Mouse (Mus musculus): ENCODE measurements around the gene Tas2r113. TPM values are rescaled to one million over a fixed set of nuclear protein-coding genes. Genes with fewer than 3 reads are reported as not detected.
"Not testable (repeated sequence)": the region's sequence is repeated elsewhere in the genome, so short reads cannot be mapped to it uniquely, and the experiment has no call there.

Gene Tas2r113
- polyA plus RNA-seq (2014; fragmentation: Nextera tagmentation; extraction: Ambion mirVana), result not detected in 2 replicates

- no peak for ATAC-seq (ENCODE audit: insufficient read depth)
Measured at GRCm38 (mm10) chr6:132892711-132893110, at the start of gene Tas2r113. Tas2r113 (plus strand) TSS chr6:132893011.

DNA sequence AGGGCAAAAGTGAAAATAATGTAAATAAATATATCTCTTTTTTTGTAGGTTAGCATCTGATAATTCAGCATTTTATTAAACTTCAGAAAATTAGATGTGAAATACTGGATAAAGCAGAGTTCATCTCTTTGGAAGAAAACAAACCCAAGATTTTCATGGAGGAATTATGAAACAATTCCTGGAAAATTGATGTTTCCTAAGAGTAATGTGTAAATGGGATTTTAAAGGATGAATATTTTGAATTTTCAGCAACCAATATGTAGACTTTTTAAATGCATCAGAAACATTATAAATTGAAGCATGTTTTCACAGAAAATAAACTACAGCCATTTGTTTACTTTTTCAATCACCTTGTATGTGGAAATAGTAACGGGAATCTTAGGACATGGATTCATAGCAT lies 46.0 kb upstream of the Tas2r113 start, which contains the start of gene Tas2r123:
TSS of gene Tas2r123 (plus strand) at position 301 of the 400 bp plus-strand sequence.
- no peaks in the 10 kb centered on the region for H3K36me3 ChIP-seq (ENCODE audit: insufficient read depth)
- no peaks in the 10 kb centered on the region for H3K27me3 ChIP-seq (ENCODE audit: insufficient read depth, low read length)
- H3K4me2 ChIP-seq, result no peak within 1 kb of the TSS
- TF ChIP-seq CTCF (IDR thresholded peaks at IDR 0.05; ENCODE audit: low read depth), result no peak
- H3K9me3 ChIP-seq (ENCODE audit: low read depth, low read length), result no peaks in the 10 kb centered on the region
- no peaks in the 10 kb centered on the region for H3K4me1 ChIP-seq (ENCODE audit: insufficient read depth)
- H3K4me3 ChIP-seq (ENCODE audit: low read depth, low read length), result no peak within 1 kb of the TSS
- 67% methylated on average over 1 of the region's 1 CpGs for WGBS
- ATAC-seq (ENCODE audit: insufficient read depth) (no peak), DNase-seq (no peak)
- H3K9ac ChIP-seq, result no peak within 1 kb of the TSS
- no peak within 1 kb of the TSS for H3K27ac ChIP-seq (ENCODE audit: low read depth)

More at GRCm38 (mm10) chr6:132892711-132893110, at the start of gene Tas2r113:
- no peaks in the 10 kb centered on the region for H3K27me3 ChIP-seq (ENCODE audit: insufficient read depth, low read length)
- DNase-seq, result no peak
- no peaks in the 10 kb centered on the region for H3K9me3 ChIP-seq (ENCODE audit: low read depth, low read length)
- no peak within 1 kb of the TSS for H3K9ac ChIP-seq
- H3K4me2 ChIP-seq, result no peak within 1 kb of the TSS
- H3K36me3 ChIP-seq (ENCODE audit: insufficient read depth), result no peaks in the 10 kb centered on the region
- H3K4me1 ChIP-seq (ENCODE audit: insufficient read depth), result no peaks in the 10 kb centered on the region
- no peak within 1 kb of the TSS for H3K27ac ChIP-seq (ENCODE audit: low read depth)
- 64% methylated on average over 1 of the region's 1 CpGs for WGBS
- no peak within 1 kb of the TSS for H3K4me3 ChIP-seq (ENCODE audit: low read depth, low read length)
- TF ChIP-seq CTCF (IDR thresholded peaks at IDR 0.05; ENCODE audit: low read depth), result no peak

DNA sequence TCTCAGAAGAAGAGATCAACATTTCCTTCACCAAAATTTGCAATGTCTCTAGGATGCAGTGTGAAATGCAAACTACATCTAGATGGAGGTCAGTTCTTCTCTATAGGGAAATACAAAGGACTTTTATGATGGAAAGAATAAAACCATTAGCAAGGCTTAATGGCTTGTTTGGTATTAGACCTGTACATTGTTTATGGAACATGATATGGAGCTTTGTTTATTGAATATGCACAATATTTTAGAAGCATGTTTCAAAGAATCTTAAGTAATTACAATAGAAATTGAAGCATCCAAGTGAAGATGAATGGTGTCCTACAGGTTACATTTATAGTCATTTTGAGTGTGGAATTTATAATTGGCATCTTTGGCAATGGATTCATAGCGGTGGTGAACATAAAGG lies 37.7 kb upstream of the Tas2r113 start, which contains the start of gene Tas2r116:
TSS of gene Tas2r116 (plus strand) at position 301 of the 400 bp plus-strand sequence.
- 58% methylated on average over 1 of the region's 1 CpGs for WGBS
- ATAC-seq (ENCODE audit: insufficient read depth) (no peak), DNase-seq (no peak)
- H3K27me3 ChIP-seq (ENCODE audit: insufficient read depth, low read length), result no peaks in the 10 kb centered on the region
- no peak within 1 kb of the TSS for H3K9ac ChIP-seq
- H3K9me3 ChIP-seq (ENCODE audit: low read depth, low read length), result no peaks in the 10 kb centered on the region
- H3K4me1 ChIP-seq (ENCODE audit: insufficient read depth), result no peaks in the 10 kb centered on the region
- H3K27ac ChIP-seq (ENCODE audit: low read depth), result no peak within 1 kb of the TSS
- H3K4me3 ChIP-seq (ENCODE audit: low read depth, low read length), result no peak within 1 kb of the TSS
- H3K36me3 ChIP-seq (ENCODE audit: insufficient read depth), result no peaks in the 10 kb centered on the region
- no peak for TF ChIP-seq CTCF (IDR thresholded peaks at IDR 0.05; ENCODE audit: low read depth)
- H3K4me2 ChIP-seq, result no peak within 1 kb of the TSS

DNA sequence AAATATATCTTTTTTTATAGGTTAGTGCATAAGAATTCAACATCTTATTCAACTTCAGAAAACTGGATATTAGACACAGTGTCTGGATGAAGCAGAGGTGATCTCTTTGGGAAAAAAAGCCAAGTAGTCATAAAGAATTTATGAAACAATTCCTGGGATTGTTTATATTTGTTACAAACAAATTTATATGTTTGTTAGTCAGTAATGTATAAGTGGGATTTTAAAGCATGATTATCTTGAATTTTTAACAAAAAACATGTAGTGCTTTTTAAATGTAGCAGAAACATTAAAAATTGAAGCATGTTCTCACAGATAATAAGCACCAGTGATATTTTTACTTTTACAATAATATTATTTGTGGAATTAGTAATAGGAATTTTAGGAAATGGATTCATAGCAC lies 25.1 kb upstream of the Tas2r113 start, which contains the start of gene Tas2r110:
TSS of gene Tas2r110 (plus strand) at position 301 of the 400 bp plus-strand sequence.
- Histone ChIP-seq H3K36me3 (ENCODE audit: insufficient read depth) (no peaks in the 10 kb centered on the region), H3K27me3 (ENCODE audit: insufficient read depth, low read length) (no peaks in the 10 kb centered on the region), H3K27ac (ENCODE audit: low read depth) (no peak within 1 kb of the TSS), H3K9ac (no peak within 1 kb of the TSS), H3K9me3 (ENCODE audit: low read depth, low read length) (no peaks in the 10 kb centered on the region), H3K4me2 (no peak within 1 kb of the TSS), H3K4me3 (ENCODE audit: low read depth, low read length) (no peak within 1 kb of the TSS), H3K4me1 (ENCODE audit: insufficient read depth) (no peaks in the 10 kb centered on the region)
- no peak for TF ChIP-seq CTCF (IDR thresholded peaks at IDR 0.05; ENCODE audit: low read depth)
- ATAC-seq (ENCODE audit: insufficient read depth) (no peak), DNase-seq (no peak)

DNA sequence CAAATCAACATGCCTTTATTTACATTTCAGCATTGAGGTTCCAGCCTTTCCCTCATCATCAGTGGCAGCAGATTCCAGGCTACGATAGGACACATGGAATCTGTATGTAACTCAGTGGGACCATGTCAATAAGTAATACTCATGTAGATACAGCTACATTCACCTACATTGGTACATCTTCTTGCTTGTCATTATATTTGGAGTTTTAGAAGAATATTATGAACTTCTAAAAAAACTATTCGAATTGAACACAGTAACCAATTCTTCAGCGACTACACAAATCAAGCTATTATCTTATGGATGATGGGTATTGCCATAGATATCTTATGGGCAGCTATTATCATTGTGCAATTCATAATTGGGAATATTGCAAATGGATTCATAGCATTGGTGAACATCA lies 16.5 kb downstream of the Tas2r113 start, which contains the start of gene Tas2r125:
TSS of gene Tas2r125 (plus strand) at position 301 of the 400 bp plus-strand sequence.
- ATAC-seq (ENCODE audit: insufficient read depth) (no peak), DNase-seq (no peak)
- 83% methylated on average over 3 of the region's 3 CpGs for WGBS
- TF ChIP-seq CTCF (IDR thresholded peaks at IDR 0.05; ENCODE audit: low read depth), result no peak
- H3K27me3 ChIP-seq (ENCODE audit: insufficient read depth, low read length), result no peaks in the 10 kb centered on the region
- no peak within 1 kb of the TSS for H3K27ac ChIP-seq (ENCODE audit: low read depth)
- no peaks in the 10 kb centered on the region for H3K4me1 ChIP-seq (ENCODE audit: insufficient read depth)
- H3K4me3 ChIP-seq (ENCODE audit: low read depth, low read length), result no peak within 1 kb of the TSS
- H3K9ac ChIP-seq, result no peak within 1 kb of the TSS
- H3K36me3 ChIP-seq (ENCODE audit: insufficient read depth), result no peaks in the 10 kb centered on the region
- no peaks in the 10 kb centered on the region for H3K9me3 ChIP-seq (ENCODE audit: low read depth, low read length)
- H3K4me2 ChIP-seq, result no peak within 1 kb of the TSS

- ATAC-seq (ENCODE audit: insufficient read depth); H3K4me2 ChIP-seq; H3K4me1 ChIP-seq (ENCODE audit: insufficient read depth); H3K36me3 ChIP-seq (ENCODE audit: insufficient read depth); DNase-seq; H3K4me3 ChIP-seq (ENCODE audit: low read depth, low read length); H3K27me3 ChIP-seq (ENCODE audit: insufficient read depth, low read length); H3K9ac ChIP-seq; H3K27ac ChIP-seq (ENCODE audit: low read depth); H3K9me3 ChIP-seq (ENCODE audit: low read depth, low read length): not testable (repeated sequence)
Measured at GRCm38 (mm10) chr6:132941376-132941775, 48.6 kb downstream of the Tas2r113 start.

Other genes starting within 250 kb of the Tas2r113 start
- gene A630073D07Rik, start 241.5 kb upstream of the Tas2r113 start, polyA plus RNA-seq (2014; fragmentation: Nextera tagmentation; extraction: Ambion mirVana), result not detected in 2 replicates
- gene Tas2r120, start 236.1 kb upstream of the Tas2r113 start, polyA plus RNA-seq (2014; fragmentation: Nextera tagmentation; extraction: Ambion mirVana), result not detected in 2 replicates
- gene Tas2r121, start 192.0 kb upstream of the Tas2r113 start, polyA plus RNA-seq (2014; fragmentation: Nextera tagmentation; extraction: Ambion mirVana), result not detected in 2 replicates
- gene Tas2r122, start 181.1 kb upstream of the Tas2r113 start, polyA plus RNA-seq (2014; fragmentation: Nextera tagmentation; extraction: Ambion mirVana), result not detected in 2 replicates
- not detected in 2 replicates for gene Tas2r115, start 155.0 kb upstream of the Tas2r113 start, polyA plus RNA-seq (2014; fragmentation: Nextera tagmentation; extraction: Ambion mirVana)
- gene Tas2r124, start 138.3 kb upstream of the Tas2r113 start, polyA plus RNA-seq (2014; fragmentation: Nextera tagmentation; extraction: Ambion mirVana), result not detected in 2 replicates
- gene Tas2r102, start 130.9 kb upstream of the Tas2r113 start, polyA plus RNA-seq (2014; fragmentation: Nextera tagmentation; extraction: Ambion mirVana), result not detected in 2 replicates
- not detected in 2 replicates for gene Tas2r136, start 114.8 kb upstream of the Tas2r113 start, polyA plus RNA-seq (2014; fragmentation: Nextera tagmentation; extraction: Ambion mirVana)
- not detected in 2 replicates for gene Tas2r117, start 90.2 kb upstream of the Tas2r113 start, polyA plus RNA-seq (2014; fragmentation: Nextera tagmentation; extraction: Ambion mirVana)
- gene Tas2r123, start 45.9 kb upstream of the Tas2r113 start, polyA plus RNA-seq (2014; fragmentation: Nextera tagmentation; extraction: Ambion mirVana), result not detected in 2 replicates
- gene Tas2r116, start 37.6 kb upstream of the Tas2r113 start, polyA plus RNA-seq (2014; fragmentation: Nextera tagmentation; extraction: Ambion mirVana), result not detected in 2 replicates
- gene Tas2r110, start 25.0 kb upstream of the Tas2r113 start, polyA plus RNA-seq (2014; fragmentation: Nextera tagmentation; extraction: Ambion mirVana), result not detected in 2 replicates
- not detected in 2 replicates for gene Tas2r125, start 16.6 kb downstream of the Tas2r113 start, polyA plus RNA-seq (2014; fragmentation: Nextera tagmentation; extraction: Ambion mirVana)
- not detected in 2 replicates for gene Tas2r129, start 58.1 kb downstream of the Tas2r113 start, polyA plus RNA-seq (2014; fragmentation: Nextera tagmentation; extraction: Ambion mirVana)
- not detected in 2 replicates for gene Tas2r131, start 64.9 kb downstream of the Tas2r113 start, polyA plus RNA-seq (2014; fragmentation: Nextera tagmentation; extraction: Ambion mirVana)
- not detected in 2 replicates for gene Tas2r109, start 88.0 kb downstream of the Tas2r113 start, polyA plus RNA-seq (2014; fragmentation: Nextera tagmentation; extraction: Ambion mirVana)
- not detected in 2 replicates for gene Tas2r103, start 144.1 kb downstream of the Tas2r113 start, polyA plus RNA-seq (2014; fragmentation: Nextera tagmentation; extraction: Ambion mirVana)
- gene Tas2r140, start 162.8 kb downstream of the Tas2r113 start, polyA plus RNA-seq (2014; fragmentation: Nextera tagmentation; extraction: Ambion mirVana), result not detected in 2 replicates
- gene Smim10l1, start 211.9 kb downstream of the Tas2r113 start, polyA plus RNA-seq (2014; fragmentation: Nextera tagmentation; extraction: Ambion mirVana), result 57.7 and 61.4 TPM in 2 replicates